Mouse (Mus musculus) embryonic facial prominence, embryonic 13.5 days (tissue): ENCODE measurements around the gene Chaf1a. TPM values are rescaled to one million over a fixed set of nuclear protein-coding genes. Genes with fewer than 3 reads are reported as not detected.
"Not testable (repeated sequence)": the region's sequence is repeated elsewhere in the genome, so short reads cannot be mapped to it uniquely, and the experiment has no call there.

Experiments used
- ATAC-seq: fragments of 200-750 bp; cut with Nextera tagmentation; 2 replicates; pipeline ENCODE4 v1.8.0; 2017; ENCODE audit warnings: low read depth; ENCODE audit not compliant: insufficient number of reproducible peaks, insufficient read depth, low FRiP score, low TSS enrichment
- H3K27ac ChIP-seq: fragments of 300-500 bp; sonication (generic); 2 replicates; pipeline ENCODE4 v1.5.1; 2015; ENCODE audit warnings: moderate library complexity, mild to moderate bottlenecking, inconsistent platforms
- H3K27me3 ChIP-seq: fragments of 300-500 bp; sonication (generic); 2 replicates; pipeline ENCODE4 v1.6.1; 2015; ENCODE audit warnings: mild to moderate bottlenecking, inconsistent platforms
- H3K36me3 ChIP-seq: fragments of 300-500 bp; sonication (generic); 2 replicates; pipeline ENCODE4 v1.6.1; 2015; ENCODE audit warnings: mild to moderate bottlenecking, inconsistent platforms
- H3K4me1 ChIP-seq: fragments of 300-500 bp; sonication (generic); 2 replicates; pipeline ENCODE4 v1.6.1; 2015; ENCODE audit warnings: inconsistent platforms
- H3K4me2 ChIP-seq: fragments of 300-500 bp; sonication (generic); 2 replicates; pipeline ENCODE4 v1.6.1; 2015; ENCODE audit warnings: moderate library complexity, mild to moderate bottlenecking, inconsistent platforms
- H3K4me3 ChIP-seq: fragments of 300-500 bp; sonication (generic); 2 replicates; pipeline ENCODE4 v1.5.1; 2015; ENCODE audit warnings: mild to moderate bottlenecking, inconsistent platforms
- H3K9ac ChIP-seq: fragments of 300-500 bp; sonication (generic); 2 replicates; pipeline ENCODE4 v1.6.1; 2015; ENCODE audit warnings: mild to moderate bottlenecking, inconsistent platforms
- H3K9me3 ChIP-seq: fragments of 300-500 bp; sonication (generic); 2 replicates; pipeline ENCODE4 v1.6.1; 2016; ENCODE audit warnings: inconsistent platforms
- WGBS: fragments of 180-500 bp; shearing (Covaris S2); methylation state at CpG from one replicate; pipeline ENCODE4 v1.1.7; 2015; ENCODE audit warnings: mixed read lengths; 5-methylcytosine and 5-hydroxymethylcytosine counted together
- polyA plus RNA-seq: library from polyadenylated mRNA; unstranded; fragments of >200 nt; fragmentation: Nextera tagmentation; extraction: Ambion mirVana; gene quantifications from 2 replicates; pipeline ENCODE4 v1.2.1, GENCODE M21; 2015

Chaf1a gene
- polyA plus RNA-seq, 1 experiment from 2014 or later = 34.8 TPM

- peaks cover 70% of the 10 kb centered on the region for H3K36me3 ChIP-seq
These were observed 61.9 kb downstream of the Chaf1a start for GRCm38 (mm10) chr17:56102158-56102557.

GRCm38 (mm10) chr17:56102927-56103326, 62.7 kb downstream of the Chaf1a start:
- H3K4me3 ChIP-seq = no peak overlapping the region
- ATAC-seq = no peak
- H3K27ac ChIP-seq = no peak overlapping the region
- H3K4me2 ChIP-seq = no peak overlapping the region
- no peaks in the 10 kb centered on the region for H3K9me3 ChIP-seq
- 92% methylated on average over 9 of the region's 9 CpGs for WGBS
- H3K4me1 ChIP-seq = no peaks in the 10 kb centered on the region
- peaks cover 67% of the 10 kb centered on the region for H3K36me3 ChIP-seq
- H3K9ac ChIP-seq = no peak overlapping the region
- no peaks in the 10 kb centered on the region for H3K27me3 ChIP-seq

More at GRCm38 (mm10) chr17:56102158-56102557, 61.9 kb downstream of the Chaf1a start:
- Histone ChIP-seq H3K27ac (no peak overlapping the region), H3K9me3 (no peaks in the 10 kb centered on the region), H3K4me1 (no peaks in the 10 kb centered on the region), H3K4me2 (no peak overlapping the region), H3K9ac (no peak overlapping the region), H3K4me3 (no peak overlapping the region), H3K27me3 (no peaks in the 10 kb centered on the region)
- WGBS = 94% methylated on average over 5 of the region's 5 CpGs
- ATAC-seq = no peak

- no peak overlapping the region for H3K4me2 ChIP-seq
- WGBS = 94% methylated on average over 8 of the region's 8 CpGs
- no peaks in the 10 kb centered on the region for H3K4me1 ChIP-seq
- ATAC-seq = no peak
- no peaks in the 10 kb centered on the region for H3K27me3 ChIP-seq
- no peak overlapping the region for H3K9ac ChIP-seq
- H3K4me3 ChIP-seq = no peak overlapping the region
- H3K36me3 ChIP-seq = peaks cover 62% of the 10 kb centered on the region
- H3K9me3 ChIP-seq = no peaks in the 10 kb centered on the region
- H3K27ac ChIP-seq = no peak overlapping the region
These were observed 63.4 kb downstream of the Chaf1a start for GRCm38 (mm10) chr17:56103465-56104285.

- H3K27me3 ChIP-seq, H3K4me1 ChIP-seq, H3K9me3 ChIP-seq, ATAC-seq, H3K27ac ChIP-seq, H3K4me3 ChIP-seq, H3K9ac ChIP-seq, H3K4me2 ChIP-seq: not testable (repeated sequence)
- WGBS = 92% methylated on average over 2 of the region's 5 CpGs
- peaks cover 54% of the 10 kb centered on the region for H3K36me3 ChIP-seq
These were observed 64.6 kb downstream of the Chaf1a start for GRCm38 (mm10) chr17:56104821-56105220.

GRCm38 (mm10) chr17:56106436-56106835, 66.2 kb downstream of the Chaf1a start:
- not testable (repeated sequence) for H3K27ac ChIP-seq, H3K4me1 ChIP-seq, H3K9me3 ChIP-seq, ATAC-seq, H3K9ac ChIP-seq, H3K4me3 ChIP-seq, H3K4me2 ChIP-seq, H3K27me3 ChIP-seq
- peaks cover 38% of the 10 kb centered on the region for H3K36me3 ChIP-seq
- WGBS = 95% methylated on average over 4 of the region's 4 CpGs

- no peaks in the 10 kb centered on the region for H3K9me3 ChIP-seq
These were observed 66.7 kb downstream of the Chaf1a start for GRCm38 (mm10) chr17:56106981-56107380.

GRCm38 (mm10) chr17:56107736-56108135, 67.5 kb downstream of the Chaf1a start:
- WGBS = 62% methylated on average over 2 of the region's 2 CpGs
- Histone ChIP-seq H3K27ac (no peak overlapping the region), H3K9ac (no peak overlapping the region), H3K27me3 (no peaks in the 10 kb centered on the region), H3K4me2 (no peak overlapping the region), H3K9me3 (no peaks in the 10 kb centered on the region), H3K36me3 (peaks cover 25% of the 10 kb centered on the region), H3K4me1 (no peaks in the 10 kb centered on the region), H3K4me3 (no peak overlapping the region)
- no peak for ATAC-seq

More at GRCm38 (mm10) chr17:56106981-56107380, 66.7 kb downstream of the Chaf1a start:
- no peaks in the 10 kb centered on the region for H3K4me1 ChIP-seq
- H3K9ac ChIP-seq = no peak overlapping the region
- no peak for ATAC-seq
- no peak overlapping the region for H3K4me2 ChIP-seq
- H3K36me3 ChIP-seq = peaks cover 32% of the 10 kb centered on the region
- WGBS = 81% methylated on average over 4 of the region's 4 CpGs
- H3K27ac ChIP-seq = no peak overlapping the region
- no peak overlapping the region for H3K4me3 ChIP-seq
- no peaks in the 10 kb centered on the region for H3K27me3 ChIP-seq

GRCm38 (mm10) chr17:56108334-56109044, 68.2 kb downstream of the Chaf1a start:
- H3K27me3 ChIP-seq = no peaks in the 10 kb centered on the region
- 74% methylated on average over 6 of the region's 6 CpGs for WGBS
- no peak for ATAC-seq

GRCm38 (mm10) chr17:56109219-56110051, 69.2 kb downstream of the Chaf1a start, which contains the start of gene Plin4:
Gene Plin4, minus strand, starts transcription at chr17:56109803.
- Histone ChIP-seq H3K9me3 (no peaks in the 10 kb centered on the region), H3K4me2 (no peak within 1 kb of the TSS), H3K4me1 (no peaks in the 10 kb centered on the region), H3K9ac (no peak within 1 kb of the TSS), H3K4me3 (no peak within 1 kb of the TSS), H3K27me3 (no peaks in the 10 kb centered on the region), H3K36me3 (0 out of 2 replicates have a peak, but pooled peaks cover 11% of the 10 kb centered on the region), H3K27ac (no peak within 1 kb of the TSS)
- 66% methylated on average over 10 of the region's 10 CpGs for WGBS
- ATAC-seq = 0 out of 2 replicates have a peak, but pooled peaks have one; percentile 22

More at GRCm38 (mm10) chr17:56108334-56109044, 68.2 kb downstream of the Chaf1a start:
- no peak overlapping the region for H3K4me3 ChIP-seq
- H3K9ac ChIP-seq = no peak overlapping the region
- H3K4me2 ChIP-seq = no peak overlapping the region
- no peaks in the 10 kb centered on the region for H3K4me1 ChIP-seq
- H3K36me3 ChIP-seq = peaks cover 17% of the 10 kb centered on the region
- no peaks in the 10 kb centered on the region for H3K9me3 ChIP-seq
- H3K27ac ChIP-seq = no peak overlapping the region

- Histone ChIP-seq H3K27ac (no peak overlapping the region), H3K9ac (no peak overlapping the region), H3K36me3 (0 out of 2 replicates have a peak, but pooled peaks cover 11% of the 10 kb centered on the region), H3K4me2 (no peak overlapping the region), H3K4me1 (no peaks in the 10 kb centered on the region), H3K9me3 (no peaks in the 10 kb centered on the region), H3K27me3 (no peaks in the 10 kb centered on the region), H3K4me3 (no peak overlapping the region)
- ATAC-seq = no peak
- WGBS = 68% methylated on average over 4 of the region's 4 CpGs
These were observed 70.3 kb downstream of the Chaf1a start for GRCm38 (mm10) chr17:56110571-56110970.

GRCm38 (mm10) chr17:56111021-56111420, 70.8 kb downstream of the Chaf1a start:
- Histone ChIP-seq H3K4me2 (no peak overlapping the region), H3K9ac (no peak overlapping the region), H3K4me1 (no peaks in the 10 kb centered on the region), H3K9me3 (no peaks in the 10 kb centered on the region), H3K27ac (no peak overlapping the region), H3K4me3 (no peak overlapping the region), H3K27me3 (peaks cover 3% of the 10 kb centered on the region), H3K36me3 (0 out of 2 replicates have a peak, but pooled peaks cover 11% of the 10 kb centered on the region)
- no peak for ATAC-seq
- WGBS = 60% methylated on average over 1 of the region's 1 CpGs
